Mouse (Mus musculus) left cerebral cortex, adult 9 months (tissue): Measurements from ENCODE around the gene Myo7a.

ENCODE experiments used
- DNase-seq, 2 experiments: peaks; one replicate each; pipeline ENCODE4 v3.0.0; 2022; ENCODE audit warnings: low spot score in 2 of 2

The Myo7a gene

DNA sequence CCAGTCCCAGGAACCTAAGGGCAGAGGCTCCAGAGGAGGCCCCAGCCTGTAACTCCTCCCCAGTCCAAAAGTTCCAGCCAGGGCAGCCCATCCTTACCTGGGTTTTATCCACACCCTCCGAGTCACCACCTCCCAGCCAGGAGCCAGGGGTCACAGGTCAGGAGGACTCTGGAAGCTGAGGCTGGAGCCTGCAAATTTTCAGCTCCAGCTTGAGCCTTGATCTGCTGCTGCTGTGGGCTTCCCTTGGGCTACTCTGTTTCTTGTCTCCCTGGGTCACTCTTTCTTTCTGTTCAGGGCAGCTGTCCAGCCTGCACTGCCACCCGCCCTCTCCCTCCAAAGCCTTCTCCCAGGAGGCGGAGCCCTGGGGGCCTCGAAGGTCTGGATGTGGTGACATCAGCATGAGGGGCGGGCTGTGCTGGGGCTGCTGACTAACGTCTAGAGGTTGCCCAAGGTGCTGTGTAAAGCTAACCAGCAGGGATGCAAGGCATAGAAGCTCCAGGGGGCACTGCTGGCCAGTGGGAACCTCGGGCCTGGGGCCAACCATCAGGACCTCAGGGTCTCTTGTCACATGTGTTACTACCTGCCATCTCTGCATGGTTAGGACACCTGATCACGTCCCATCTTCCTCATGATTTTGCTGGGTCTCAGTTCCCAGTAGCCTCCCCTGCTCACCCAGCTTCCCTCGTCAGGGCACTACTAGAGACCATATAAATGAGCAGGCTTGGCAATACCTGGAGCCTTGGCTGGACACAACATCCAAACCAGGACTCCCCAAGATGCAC lies at the start of gene Myo7a:
Myo7a (minus strand) TSS at position 346 of the 782 bp plus-strand sequence.
- DNase-seq, result no peak

DNA sequence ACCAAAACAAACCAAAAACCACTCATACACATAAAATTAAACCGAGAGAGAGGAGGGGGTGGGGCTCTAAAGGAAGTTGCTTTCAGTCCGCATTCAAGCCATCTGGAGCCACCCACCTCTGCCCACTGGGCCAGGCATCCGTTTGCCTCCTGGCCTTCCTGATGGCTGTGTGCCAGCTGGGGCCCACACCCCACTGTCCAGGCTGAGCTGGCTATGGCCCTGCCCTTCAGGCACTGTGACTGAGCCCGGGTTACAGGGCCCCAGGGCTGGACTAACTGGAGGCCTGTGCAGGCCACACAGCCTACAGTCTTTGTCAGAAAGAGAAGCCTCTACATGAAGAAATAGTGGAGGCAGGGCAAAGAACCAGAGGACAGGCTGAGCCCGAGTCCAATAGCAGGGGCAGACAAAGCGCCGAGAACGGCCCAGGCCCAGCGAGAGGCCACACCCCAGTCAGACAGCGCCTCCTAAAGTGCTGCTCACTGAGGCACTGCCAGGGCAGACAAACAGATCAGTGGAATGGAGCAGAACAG lies 45.7 kb upstream of the Myo7a start:
- DNase-seq, result no peak

DNA sequence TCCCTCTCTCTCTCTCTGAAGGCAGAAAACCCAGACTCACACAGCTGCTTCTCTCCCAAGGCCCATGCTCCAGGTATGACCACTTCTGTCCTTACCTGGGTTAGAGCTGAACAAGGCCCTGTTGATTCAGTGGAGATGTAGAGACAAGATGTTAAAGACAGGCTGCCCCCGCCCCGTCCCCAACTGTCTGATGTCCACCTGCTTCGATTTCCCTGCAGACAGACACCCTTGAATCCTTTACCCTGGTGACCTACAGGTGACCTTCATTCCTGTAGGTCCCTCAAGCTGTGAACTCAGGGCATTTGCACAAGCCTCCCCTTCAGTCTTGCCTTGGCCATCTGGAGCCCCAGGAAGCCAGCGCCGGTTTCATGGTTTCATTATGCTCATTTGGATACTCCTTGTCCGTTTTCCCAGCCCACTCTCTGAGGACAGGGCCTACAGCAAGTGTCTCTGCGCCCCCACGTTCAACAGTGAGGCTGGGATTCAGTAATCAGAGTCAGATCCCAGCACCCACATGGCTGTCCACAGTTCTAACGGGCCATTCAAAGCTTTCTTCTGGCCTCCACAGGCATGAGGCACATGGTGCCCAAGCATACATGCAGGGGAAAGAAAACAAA lies 45.2 kb upstream of the Myo7a start:
- no peak for DNase-seq

DNA sequence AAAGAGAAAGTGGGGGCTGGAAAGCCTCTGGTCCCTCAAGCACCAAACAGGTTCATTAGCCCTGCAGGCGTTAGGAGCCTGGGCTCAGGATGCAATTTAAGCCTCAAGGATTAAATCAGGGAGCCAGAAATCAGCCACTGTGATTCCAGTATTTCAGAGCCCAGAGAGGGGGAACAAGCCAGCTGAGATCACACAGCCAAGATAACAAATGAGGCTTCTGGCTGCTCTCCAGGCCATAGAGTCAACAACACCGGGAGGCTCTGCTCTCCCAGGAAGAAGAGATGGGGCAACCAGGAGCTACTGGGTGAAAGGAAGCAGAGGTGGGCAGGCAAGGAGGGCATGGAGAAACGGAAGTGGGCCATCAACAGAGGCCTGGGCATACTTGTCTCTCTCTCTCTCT lies 44.4 kb upstream of the Myo7a start:
- no peak for DNase-seq

DNA sequence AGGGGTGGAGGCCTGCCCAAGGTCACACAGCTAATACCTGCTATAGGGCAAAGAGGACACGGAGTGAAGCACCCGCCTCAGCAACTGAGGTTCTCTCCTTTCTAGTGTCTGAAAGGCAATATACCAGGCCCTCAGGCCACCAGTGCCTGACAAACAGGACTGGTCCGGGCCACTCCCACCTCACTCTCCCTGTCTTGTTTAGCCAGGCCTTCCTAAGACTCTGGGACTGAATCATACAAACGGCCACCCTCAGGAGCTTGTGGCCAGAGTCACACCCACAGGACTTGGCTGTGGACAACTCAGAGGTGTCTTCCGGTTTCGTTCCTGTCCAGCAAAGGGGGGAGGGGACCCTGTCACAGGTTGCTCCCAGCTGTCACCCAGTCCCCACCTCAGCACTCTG lies 42.9 kb upstream of the Myo7a start:
- DNase-seq, result no peak

DNA sequence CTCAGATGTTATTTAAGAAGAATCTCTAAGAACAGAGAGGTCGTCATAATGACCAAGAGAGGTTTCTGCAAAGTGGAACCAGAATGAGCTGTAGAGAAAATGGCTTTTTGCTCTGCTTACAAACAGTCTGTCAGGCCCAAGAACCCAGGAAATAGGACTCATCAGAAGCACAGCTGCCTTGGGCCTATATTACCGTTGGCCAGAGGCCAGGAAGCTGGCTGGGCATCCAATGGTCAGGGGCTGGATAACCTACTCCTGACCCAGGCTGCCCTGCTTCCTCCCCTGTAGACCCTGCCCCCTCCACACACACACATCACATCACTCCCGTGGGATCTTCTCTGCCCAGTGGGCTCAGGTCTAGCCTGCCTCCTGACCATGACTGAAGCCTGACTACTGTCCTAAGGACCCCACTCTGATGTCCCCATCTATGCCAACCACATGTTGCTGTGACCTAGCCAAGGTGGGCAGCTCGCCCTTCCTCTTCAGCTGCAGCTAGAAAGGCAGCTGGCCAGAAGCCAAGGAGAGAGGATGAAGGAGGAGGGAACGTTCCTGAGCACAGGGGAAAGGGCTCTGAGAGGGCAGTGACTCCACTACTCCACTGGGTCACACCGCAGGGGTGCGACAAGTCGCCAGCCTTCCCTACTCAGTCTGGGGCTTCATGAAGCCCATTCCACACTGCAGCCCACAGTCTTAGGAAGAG lies 40.9 kb upstream of the Myo7a start:
- no peak for DNase-seq

DNA sequence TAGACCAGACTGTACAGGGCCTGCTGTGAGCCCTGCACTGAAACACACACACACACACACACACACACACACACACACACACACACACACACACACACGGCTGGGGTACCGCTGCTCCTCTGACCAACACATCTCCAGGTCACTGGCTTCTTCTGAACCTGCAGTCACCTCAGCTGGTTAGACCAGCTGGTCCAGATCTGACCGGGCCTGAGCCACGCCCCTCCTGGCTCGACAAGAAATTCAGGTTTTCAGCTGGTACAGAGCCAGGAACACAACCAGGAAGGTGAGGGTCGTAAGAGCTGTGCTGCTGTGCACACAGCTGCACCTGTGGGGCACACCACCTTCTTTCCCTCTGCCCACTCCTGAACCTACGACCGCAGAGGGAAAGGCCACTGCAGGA lies 39.2 kb upstream of the Myo7a start:
- no peak for DNase-seq

DNA sequence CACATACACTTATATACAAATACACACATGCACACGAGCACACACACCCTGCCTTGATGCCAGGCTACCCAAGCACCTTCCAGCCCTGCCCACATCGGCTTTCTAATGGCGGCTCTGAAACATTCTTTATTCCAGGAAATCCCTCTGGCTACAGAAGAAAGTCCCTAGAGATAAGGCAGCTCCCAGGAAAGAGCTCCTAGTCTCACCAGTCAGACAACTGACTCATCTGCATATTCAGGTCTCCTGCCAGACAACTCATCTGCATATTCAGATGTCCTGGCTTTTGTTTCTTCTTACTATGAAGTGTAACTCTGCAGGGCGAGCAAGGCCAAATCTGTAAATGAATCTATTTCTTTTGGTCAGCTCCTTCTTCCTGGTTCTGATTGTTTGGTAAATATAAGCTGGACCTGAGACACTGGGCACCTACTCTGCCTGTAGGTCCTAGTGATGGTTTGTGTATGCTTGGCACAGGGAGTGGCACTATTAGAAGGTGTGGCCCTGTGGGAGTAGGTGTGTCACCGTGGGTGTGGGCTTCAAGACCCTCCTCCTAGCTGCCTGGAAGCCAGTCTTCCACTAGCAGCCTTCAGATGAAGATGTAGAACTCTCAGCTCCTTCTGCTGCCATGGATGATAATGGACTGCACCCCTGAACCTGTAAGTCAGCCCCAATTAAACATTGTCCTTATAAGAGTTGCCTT lies 38.5 kb upstream of the Myo7a start:
- DNase-seq, result no peak

DNA sequence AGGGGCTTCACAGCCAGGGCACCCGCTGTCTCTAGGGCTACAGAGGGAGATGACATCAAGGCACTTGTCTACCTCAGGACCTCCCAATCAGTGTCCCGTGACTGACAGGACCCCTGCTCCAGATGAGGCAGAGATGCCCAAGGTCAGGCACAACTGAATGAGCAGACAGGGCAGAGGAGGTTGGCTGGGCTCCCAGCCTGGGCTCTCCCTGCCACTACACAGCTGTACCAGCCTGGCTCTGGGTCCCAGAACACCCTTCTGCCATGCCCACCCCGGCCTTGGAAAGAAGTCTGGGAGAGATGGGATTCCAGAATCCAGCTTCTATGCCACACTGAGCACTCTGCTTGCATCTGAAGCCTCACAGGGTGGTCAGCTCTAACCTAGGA lies 36.9 kb upstream of the Myo7a start:
- DNase-seq, result no peak

DNA sequence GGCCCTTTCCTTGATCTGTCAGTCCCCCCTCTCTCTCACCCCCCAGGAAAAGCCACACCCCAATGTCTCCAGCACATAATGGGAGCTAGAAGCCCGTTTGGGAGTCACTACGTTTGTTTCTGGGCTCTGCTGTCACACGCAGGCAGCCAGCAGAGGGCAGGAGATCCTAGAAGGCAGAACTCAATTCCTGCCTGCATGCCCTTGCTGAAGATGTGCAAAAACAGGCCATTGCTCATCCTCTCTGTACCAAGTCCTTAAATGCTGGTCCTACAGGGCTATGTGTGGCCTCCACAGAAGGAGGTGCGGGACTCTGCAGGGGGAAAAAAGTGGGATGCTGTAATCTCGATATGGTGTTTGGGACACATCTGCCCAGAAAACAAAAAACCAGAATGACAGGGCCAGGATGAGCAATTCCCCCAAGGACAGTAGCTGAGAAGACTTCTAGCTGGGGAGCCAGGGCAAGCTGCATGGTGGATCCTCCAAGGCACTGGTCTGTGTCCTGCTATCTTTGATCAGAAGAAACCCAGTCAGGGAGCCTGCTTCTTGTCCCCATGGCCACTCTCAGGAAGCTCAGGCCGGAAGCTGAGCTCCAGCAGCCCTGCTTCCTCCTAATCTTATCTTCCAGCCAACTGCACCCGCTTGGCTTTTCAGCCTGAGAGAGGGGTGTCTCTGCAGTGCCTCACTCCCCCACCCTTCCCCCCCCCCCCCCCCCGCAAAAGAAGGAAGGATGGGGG lies 36.4 kb upstream of the Myo7a start:
- peak in 1 of 2 experiments; percentile 74 for DNase-seq

DNA sequence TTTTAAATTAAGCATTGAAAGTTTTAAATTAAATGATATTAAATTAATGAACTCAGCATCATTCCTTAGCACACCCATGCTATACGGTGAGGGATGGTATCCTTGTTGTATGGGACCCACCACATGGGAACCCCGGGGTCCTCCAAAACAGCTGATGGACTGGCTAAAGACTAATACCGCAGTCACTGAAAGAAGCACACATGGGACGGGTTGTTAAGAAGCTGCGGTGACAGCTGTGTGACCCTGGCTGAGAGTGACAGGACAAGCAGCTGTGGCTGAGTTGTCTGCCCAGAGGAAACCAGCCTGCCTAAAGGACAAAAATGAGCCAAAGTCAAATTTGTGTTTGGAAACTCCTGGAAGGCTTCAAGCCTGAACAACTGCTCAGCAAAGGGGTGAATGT lies 34.6 kb upstream of the Myo7a start:
- DNase-seq, result no peak

DNA sequence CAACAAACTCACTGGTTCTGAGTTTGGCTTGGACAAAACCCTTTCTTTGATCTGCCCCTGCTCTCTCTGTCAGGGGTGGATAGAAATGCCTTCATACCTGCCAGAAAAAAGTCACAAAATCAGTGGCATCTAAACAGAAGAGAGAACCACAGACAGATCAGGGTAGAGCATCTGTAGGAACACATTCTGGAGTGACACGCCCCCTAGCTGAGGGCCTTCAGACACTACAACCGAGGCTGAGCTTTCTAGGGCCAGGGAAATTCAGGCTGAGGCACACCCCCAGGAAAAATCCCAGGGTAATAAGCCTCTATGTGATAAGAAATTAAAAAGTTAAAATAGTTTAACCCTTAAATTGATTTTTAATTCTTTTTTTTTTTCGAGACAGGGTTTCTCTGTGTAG lies 34.0 kb upstream of the Myo7a start:
- no peak for DNase-seq

DNA sequence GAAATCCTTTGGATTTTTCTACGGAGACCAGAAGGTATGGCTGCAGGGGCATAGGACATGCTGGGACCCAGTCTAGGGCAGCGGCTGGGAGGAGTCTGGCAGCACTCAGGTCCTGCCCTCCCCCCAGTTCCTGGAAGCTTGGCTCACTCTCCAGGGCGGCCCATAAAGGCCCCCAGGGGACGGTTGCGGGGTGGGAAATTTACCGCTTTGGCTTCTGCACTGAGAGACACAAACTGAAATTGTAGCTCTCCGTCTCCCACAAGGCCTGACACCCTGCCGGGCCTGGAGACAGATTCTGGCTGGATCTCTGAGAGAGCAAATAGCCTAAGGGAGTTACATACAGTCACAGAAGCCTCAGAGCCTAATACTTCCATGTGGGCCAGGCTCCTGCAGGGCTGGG lies 33.1 kb upstream of the Myo7a start:
- DNase-seq, result no peak

DNA sequence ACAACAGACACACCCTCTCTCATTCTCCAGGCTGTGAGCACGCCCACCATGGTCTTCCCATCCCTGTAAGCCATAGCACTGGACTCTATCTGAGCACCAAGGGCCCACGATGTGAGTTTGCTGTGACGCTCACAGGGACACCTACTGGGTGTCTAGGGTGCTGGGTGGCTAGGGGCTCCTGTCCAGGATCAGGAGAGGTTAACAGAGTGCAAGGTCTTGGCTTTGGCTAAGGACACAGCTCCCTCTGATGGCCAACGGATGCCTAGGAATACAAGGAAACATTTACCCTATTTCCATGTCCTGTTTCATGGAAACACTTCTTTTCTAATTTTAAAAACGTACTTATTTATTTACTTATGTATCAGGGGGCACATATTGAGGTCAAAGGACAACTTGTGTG lies 31.2 kb upstream of the Myo7a start:
- no peak for DNase-seq

DNA sequence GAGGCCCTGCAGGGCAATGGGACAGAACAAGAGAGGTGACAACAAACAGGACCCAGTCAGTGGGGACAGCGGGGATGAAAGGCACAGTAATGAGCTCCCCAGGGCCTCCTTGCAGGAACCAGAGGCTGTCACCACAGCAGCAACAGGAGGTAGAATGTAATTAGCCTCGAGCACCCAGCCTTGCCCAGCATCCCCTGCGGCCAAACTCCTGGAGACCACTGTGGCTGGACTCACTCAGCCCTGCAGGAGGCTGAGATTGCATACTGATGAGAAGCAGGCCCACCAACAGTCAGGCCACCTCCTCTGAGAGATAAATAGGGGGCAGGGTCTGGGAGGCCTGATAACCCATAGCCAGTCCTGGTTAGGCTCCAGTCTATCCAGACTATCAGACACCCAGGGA lies 30.5 kb upstream of the Myo7a start:
- DNase-seq, result no peak

DNA sequence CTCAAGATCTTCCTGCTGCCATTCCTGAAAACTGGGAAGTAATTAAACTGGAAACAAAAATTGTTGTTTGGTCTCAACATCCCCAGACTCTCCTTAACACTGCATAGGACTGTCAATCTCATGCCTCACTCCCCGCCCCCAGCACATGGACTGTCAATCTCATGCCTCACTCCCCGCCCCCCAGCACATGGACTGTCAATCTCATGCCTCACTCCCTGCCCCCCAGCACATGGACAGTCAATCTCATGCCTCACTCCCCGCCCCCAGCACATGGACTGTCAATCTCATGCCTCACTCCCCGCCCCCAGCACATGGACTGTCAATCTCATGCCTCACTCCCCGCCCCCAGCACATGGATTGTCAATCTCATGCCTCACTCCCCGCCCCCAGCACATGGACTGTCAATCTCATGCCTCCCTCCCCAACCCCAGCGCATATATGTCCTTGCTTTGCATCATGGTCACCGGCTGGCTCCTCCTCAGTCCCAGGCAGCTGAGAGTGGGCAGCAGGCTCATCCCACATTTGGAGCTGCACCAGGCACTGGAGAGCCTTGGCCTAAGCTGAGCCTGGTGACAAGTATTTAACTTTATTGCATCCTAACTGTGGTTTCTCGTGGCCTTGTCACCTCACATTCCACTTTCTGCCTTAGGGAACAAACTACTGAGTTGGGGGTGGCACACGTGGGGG lies 29.5 kb upstream of the Myo7a start:
- no peak for DNase-seq

DNA sequence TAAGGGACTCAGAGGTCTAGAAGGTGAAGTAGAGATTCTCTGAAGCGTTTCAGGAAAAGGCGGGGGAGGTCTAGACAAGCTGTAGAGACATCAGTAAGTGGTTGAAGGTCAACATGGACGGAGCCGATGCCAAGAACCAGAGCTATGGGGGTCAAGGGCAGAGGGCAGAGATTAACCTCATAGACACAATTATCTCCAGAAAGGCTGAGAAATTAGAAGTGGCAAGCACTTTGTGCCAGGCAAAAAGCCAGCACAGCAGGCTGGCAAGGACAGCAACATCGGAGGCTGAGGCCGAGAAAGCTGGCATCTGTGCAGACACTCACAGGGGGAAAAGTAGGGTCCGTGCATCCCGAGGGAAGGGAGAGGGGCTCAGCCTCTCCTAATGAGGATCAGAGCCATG lies 28.4 kb upstream of the Myo7a start:
- no peak for DNase-seq

DNA sequence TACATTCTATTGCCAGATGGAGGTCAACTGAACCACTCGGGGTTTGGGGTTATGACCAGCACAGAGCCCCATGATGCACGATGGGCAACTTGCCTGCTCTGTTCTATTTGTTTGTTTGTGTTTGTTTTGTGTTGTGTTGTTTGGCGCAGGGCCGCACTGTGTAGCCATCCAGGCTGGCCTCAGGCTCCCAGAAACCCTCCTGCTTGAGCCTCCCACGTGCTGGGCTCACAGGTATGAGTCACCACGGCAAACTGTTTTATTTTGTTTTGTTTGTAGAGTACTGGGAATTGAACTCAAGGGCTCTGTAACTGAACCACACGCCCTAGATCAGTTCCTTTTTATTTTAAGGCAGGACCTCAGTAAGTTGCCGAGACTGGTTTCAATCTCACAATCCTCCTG lies 27.1 kb upstream of the Myo7a start:
- peak in 1 of 2 experiments; percentile 28 for DNase-seq

DNA sequence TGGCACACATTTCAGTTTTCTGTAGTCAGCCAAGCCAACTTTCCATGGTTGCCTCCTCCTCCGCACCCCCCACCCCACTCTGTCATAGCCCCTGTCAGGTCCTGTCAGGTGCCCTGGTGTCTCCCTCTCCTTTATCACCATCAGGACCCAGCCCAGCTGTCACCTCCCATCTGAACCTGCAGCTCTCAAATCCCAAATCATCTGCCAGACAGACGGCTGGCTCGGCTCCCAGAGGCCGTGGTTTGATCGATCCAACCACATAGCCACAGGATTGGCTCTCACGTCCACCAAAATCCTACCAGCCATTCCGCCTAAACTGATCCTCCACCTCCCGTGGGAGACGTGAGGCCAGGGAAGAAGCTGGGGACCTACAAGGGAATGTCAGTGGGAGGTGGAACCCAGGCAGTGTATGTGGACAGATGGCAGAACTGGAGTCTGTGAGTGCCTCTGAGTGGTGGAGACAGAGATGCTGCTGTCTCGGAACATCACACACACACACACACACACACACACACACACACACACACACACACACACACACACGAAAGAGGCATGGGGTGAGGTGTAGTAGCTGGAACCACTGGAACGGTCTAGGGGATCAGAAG lies 26.6 kb upstream of the Myo7a start:
- no peak for DNase-seq

DNA sequence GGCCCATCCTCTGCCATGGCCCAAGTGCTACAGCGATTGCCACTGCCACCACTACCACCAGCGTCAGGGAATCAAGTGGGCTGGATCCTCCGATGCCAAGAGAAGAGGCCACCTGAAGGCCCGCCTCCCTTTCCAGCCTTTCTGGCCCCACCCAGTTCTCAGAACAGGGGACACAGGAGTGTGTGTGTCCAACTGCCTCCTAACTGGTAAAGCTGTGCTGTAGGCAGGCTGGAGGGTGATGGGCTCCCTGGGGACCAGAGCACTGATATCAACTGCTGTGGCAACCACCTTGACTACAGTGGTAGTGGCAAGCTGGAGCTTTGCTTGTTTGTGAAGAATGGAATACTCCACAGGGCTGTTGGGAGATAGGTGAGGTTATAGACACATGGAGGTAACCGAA lies 26.1 kb upstream of the Myo7a start, which contains the start of gene Omp:
Omp (minus strand) TSS at position 101 of the 400 bp plus-strand sequence.
- no peak for DNase-seq
